Mouse (Mus musculus) midbrain, postnatal 0 days (tissue): Measurements from ENCODE around the gene Gale. TPM values are rescaled to one million over a fixed set of nuclear protein-coding genes. Genes with fewer than 3 reads are reported as not detected.
A peak's percentile ranks its signal among the peaks of the same experiment; 100 is the strongest.

ENCODE experiments used
- ATAC-seq: fragments of 200-750 bp; cut with Nextera tagmentation; 2 replicates; pipeline ENCODE4 v1.8.0; 2017; ENCODE audit warnings: moderate number of reproducible peaks, mild to moderate bottlenecking, moderate TSS enrichment, moderate library complexity; ENCODE audit not compliant: low FRiP score
- DNase-seq: peaks from one replicate; pipeline ENCODE4 v3.0.0-alpha.2; 2015; ENCODE audit warnings: low spot score
- H3K27ac ChIP-seq: fragments of 300-500 bp; sonication (generic); 2 replicates; pipeline ENCODE4 v1.5.1; 2014; ENCODE audit warnings: low read depth, mild to moderate bottlenecking, low read length, mixed read lengths
- H3K27me3 ChIP-seq: fragments of 300-500 bp; sonication (generic); 2 replicates; pipeline ENCODE4 v1.6.1; 2014; ENCODE audit warnings: low read length, control low read depth, mixed read lengths; ENCODE audit not compliant: insufficient read depth
- H3K36me3 ChIP-seq: fragments of 300-500 bp; sonication (generic); 2 replicates; pipeline ENCODE4 v1.6.1; 2014; ENCODE audit warnings: low read length, control low read depth, mixed read lengths; ENCODE audit not compliant: insufficient read depth
- H3K4me1 ChIP-seq: fragments of 300-500 bp; sonication (generic); 2 replicates; pipeline ENCODE4 v1.6.1; 2014; ENCODE audit warnings: mild to moderate bottlenecking, control low read depth, antibody characterized with exemption, low read length, mixed read lengths; ENCODE audit not compliant: insufficient read depth
- H3K4me2 ChIP-seq: fragments of 300-500 bp; sonication (generic); 2 replicates; pipeline ENCODE4 v1.6.1; 2014; ENCODE audit warnings: low read depth, mild to moderate bottlenecking, low read length, mixed read lengths; ENCODE audit not compliant: poor library complexity, severe bottlenecking
- H3K4me3 ChIP-seq: fragments of 300-500 bp; sonication (generic); 2 replicates; pipeline ENCODE4 v1.5.1; 2014; ENCODE audit warnings: low read depth, mild to moderate bottlenecking, low read length, moderate library complexity
- H3K9ac ChIP-seq: fragments of 300-500 bp; sonication (generic); replicated peaks from 2 replicates; pipeline ENCODE4 v1.6.1; 2014; ENCODE audit warnings: mild to moderate bottlenecking, low read length, moderate library complexity, mixed read lengths; ENCODE audit not compliant: poor library complexity, severe bottlenecking
- H3K9me3 ChIP-seq: fragments of 300-500 bp; sonication (generic); 2 replicates; pipeline ENCODE4 v1.6.1; 2016; ENCODE audit warnings: low read length, control low read depth
- CTCF ChIP-seq: IDR thresholded peaks from 2 replicates; pipeline ENCODE4 v1.5.1; 2016; ENCODE audit warnings: antibody characterized with exemption, mild to moderate bottlenecking
- WGBS: fragments of 180-500 bp; shearing (Covaris S2); extraction: QIAGEN DNeasy Blood & Tissue Kit; methylation state at CpG from one replicate; pipeline ENCODE4 v1.1.7; 2014; 5-methylcytosine and 5-hydroxymethylcytosine counted together
- polyA plus RNA-seq: library from polyadenylated mRNA; unstranded; fragments of >200 nt; fragmentation: Nextera tagmentation; extraction: Ambion mirVana; gene quantifications from 2 replicates; pipeline ENCODE4 v1.2.1, GENCODE M21; 2015
- total RNA-seq: library from RNA; depleted of rRNA; stranded (reverse); fragments of >200 nt; gene quantifications from 2 replicates; pipeline ENCODE4 v1.2.3, GENCODE M21; 2014

Gale gene
- total and polyA plus RNA-seq, 2 experiments from 2014 or later, result 33.5 to 36.7 TPM

- ATAC-seq (no peak), DNase-seq (no peak)
- H3K4me2 ChIP-seq, result 0 out of 2 replicates have a peak overlapping the region, but pooled peaks have one; percentile 87
- H3K36me3 ChIP-seq, result peaks cover 9% of the 10 kb centered on the region; the same call in 1 of the 2 replicates
- no peak overlapping the region for H3K9ac ChIP-seq
- H3K27me3 ChIP-seq, result no peaks in the 10 kb centered on the region
- 93% methylated on average over 1 of the region's 1 CpGs for WGBS
- H3K4me3 ChIP-seq, result peak overlapping the region; percentile 57
- peaks cover 5% of the 10 kb centered on the region; the same call in 1 of the 2 replicates for H3K4me1 ChIP-seq
- no peak for TF ChIP-seq CTCF
- no peaks in the 10 kb centered on the region for H3K9me3 ChIP-seq
- H3K27ac ChIP-seq, result no peak overlapping the region
These were observed 41.3 kb upstream of the Gale start for GRCm38 (mm10) chr4:135922190-135922589.

- TF ChIP-seq CTCF, result no peak
- Histone ChIP-seq H3K4me2 (no peak overlapping the region), H3K9ac (no peak overlapping the region), H3K9me3 (no peaks in the 10 kb centered on the region), H3K4me1 (peaks cover 5% of the 10 kb centered on the region; the same call in 1 of the 2 replicates), H3K27ac (no peak overlapping the region), H3K36me3 (peaks cover 9% of the 10 kb centered on the region; the same call in 1 of the 2 replicates), H3K27me3 (no peaks in the 10 kb centered on the region), H3K4me3 (no peak overlapping the region)
- 86% methylated on average over 2 of the region's 2 CpGs for WGBS
- no peak for DNase-seq
- ATAC-seq, result no peak
These were observed 39.1 kb upstream of the Gale start for GRCm38 (mm10) chr4:135924418-135924817.

GRCm38 (mm10) chr4:135925341-135925740, 38.2 kb upstream of the Gale start:
- H3K4me1 ChIP-seq, result peaks cover 5% of the 10 kb centered on the region; the same call in 1 of the 2 replicates
- no peak for DNase-seq
- no peaks in the 10 kb centered on the region for H3K9me3 ChIP-seq
- no peak for TF ChIP-seq CTCF
- no peaks in the 10 kb centered on the region for H3K27me3 ChIP-seq
- no peak overlapping the region for H3K4me3 ChIP-seq
- H3K9ac ChIP-seq, result no peak overlapping the region
- no peak overlapping the region for H3K27ac ChIP-seq
- H3K36me3 ChIP-seq, result peaks cover 13% of the 10 kb centered on the region; the same call in 1 of the 2 replicates
- ATAC-seq, result no peak
- no peak overlapping the region for H3K4me2 ChIP-seq
- WGBS, result 89% methylated on average over 5 of the region's 5 CpGs

- no peaks in the 10 kb centered on the region for H3K27me3 ChIP-seq
- H3K36me3 ChIP-seq, result peaks cover 13% of the 10 kb centered on the region; the same call in 1 of the 2 replicates
- ATAC-seq, result no peak
- no peak for TF ChIP-seq CTCF
- no peak overlapping the region for H3K27ac ChIP-seq
- H3K4me1 ChIP-seq, result peaks cover 5% of the 10 kb centered on the region; the same call in 1 of the 2 replicates
- H3K9me3 ChIP-seq, result no peaks in the 10 kb centered on the region
- no peak overlapping the region for H3K4me2 ChIP-seq
- DNase-seq, result no peak
- H3K9ac ChIP-seq, result no peak overlapping the region
- WGBS, result 88% methylated on average over 10 of the region's 10 CpGs
- H3K4me3 ChIP-seq, result no peak overlapping the region
These were observed 37.2 kb upstream of the Gale start for GRCm38 (mm10) chr4:135926195-135926808.

GRCm38 (mm10) chr4:135926861-135927260, 36.7 kb upstream of the Gale start:
- ATAC-seq (no peak), DNase-seq (no peak)
- Histone ChIP-seq H3K9me3 (no peaks in the 10 kb centered on the region), H3K27me3 (no peaks in the 10 kb centered on the region), H3K4me1 (peaks cover 2% of the 10 kb centered on the region; the same call in 1 of the 2 replicates), H3K9ac (no peak overlapping the region), H3K36me3 (peaks cover 13% of the 10 kb centered on the region; the same call in 1 of the 2 replicates), H3K4me2 (no peak overlapping the region), H3K4me3 (no peak overlapping the region), H3K27ac (no peak overlapping the region)
- 96% methylated on average over 3 of the region's 3 CpGs for WGBS
- TF ChIP-seq CTCF, result no peak

- 82% methylated on average over 9 of the region's 9 CpGs for WGBS
- ATAC-seq (no peak), DNase-seq (no peak)
- Histone ChIP-seq H3K27ac (no peak overlapping the region), H3K4me3 (no peak overlapping the region), H3K9ac (no peak overlapping the region), H3K4me1 (no peaks in the 10 kb centered on the region), H3K9me3 (no peaks in the 10 kb centered on the region), H3K36me3 (peaks cover 20% of the 10 kb centered on the region; the same call in 1 of the 2 replicates), H3K27me3 (no peaks in the 10 kb centered on the region), H3K4me2 (no peak overlapping the region)
- TF ChIP-seq CTCF, result no peak
These were observed 35.2 kb upstream of the Gale start for GRCm38 (mm10) chr4:135928376-135928775.
